Mouse (Mus musculus) C2C12 (cell line): ENCODE data around the gene Olfr1420.
"Not testable (repeated sequence)": the region's sequence is repeated elsewhere in the genome, so short reads cannot be mapped to it uniquely, and the experiment has no call there.

Experiments
- CEBPB ChIP-seq: IDR thresholded peaks from one replicate; pipeline ENCODE4 v1.6.1; 2011; ENCODE audit warnings: low read depth, mild to moderate bottlenecking, control low read depth, moderate library complexity
- FOSL1 ChIP-seq: IDR thresholded peaks from one replicate; pipeline ENCODE4 v1.8.0; 2011; ENCODE audit warnings: mild to moderate bottlenecking, low read length; ENCODE audit not compliant: poor library complexity, insufficient read depth, severe bottlenecking
- MAX ChIP-seq: IDR thresholded peaks from one replicate; pipeline ENCODE4 v1.6.1; 2011; ENCODE audit warnings: mild to moderate bottlenecking, control low read depth

DNA sequence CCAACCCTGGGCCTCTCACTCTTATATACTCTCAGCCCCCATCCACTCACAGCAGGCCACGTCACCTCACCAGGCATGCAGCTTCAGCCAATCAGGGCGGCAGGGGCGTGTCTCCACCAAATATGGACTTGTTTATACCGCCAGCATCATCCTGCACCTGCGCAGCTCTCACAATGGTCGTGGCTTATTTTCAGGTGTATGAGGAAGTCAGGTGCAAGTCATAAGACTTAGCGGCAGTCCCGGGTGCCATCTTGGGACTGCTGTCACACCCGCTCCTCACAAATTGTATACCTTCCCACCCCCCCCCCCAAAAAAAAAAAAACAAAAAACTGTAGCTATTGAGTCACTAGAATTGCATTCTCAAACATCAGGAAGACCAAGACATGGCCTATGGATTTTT, 60.1 kb downstream of the Olfr1420 start:
- TF ChIP-seq FOSL1, MAX, CEBPB: not testable (repeated sequence)
